Comparison of ENCODE assay signal across 1 mouse cellular context in the genomic region with DNA sequence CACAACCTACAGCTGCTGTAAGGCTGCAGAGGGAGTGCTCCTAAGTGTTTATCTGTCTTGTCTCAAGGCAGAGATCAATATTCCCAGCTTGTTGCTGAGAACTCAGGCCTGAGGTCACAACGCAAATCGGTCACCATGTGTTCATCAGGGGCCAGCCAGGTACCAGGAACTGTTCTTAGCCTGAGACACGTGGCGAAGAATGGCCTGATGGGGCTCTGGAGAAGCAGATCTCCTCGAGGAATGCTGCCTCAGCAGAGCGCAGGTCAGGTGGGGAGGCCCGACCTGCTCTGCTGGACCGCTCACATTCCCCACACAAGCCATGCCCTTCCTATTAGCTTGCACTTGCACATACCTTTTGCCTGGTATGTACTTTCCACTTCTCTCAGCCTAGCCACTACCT.
A peak's percentile ranks its signal among the peaks of the same experiment; 100 is the strongest.
TF ChIP-seq lines count a peak whose summit lies in the region.

No protein-coding gene starts in this region.

TF ChIP-seq in ES-E14, 5 proteins besides CTCF, POLR2A, EP300 and RAD21:
- no peak for TF ChIP-seq ZNF384 (IDR thresholded peaks at IDR 0.05; ENCODE audit: low read depth, low read length)
- no peak for TF ChIP-seq ZC3H11A (IDR thresholded peaks at IDR 0.05; ENCODE audit: borderline replicate concordance, low read depth, low read length)
- peak; percentile 56 for TF ChIP-seq MAFK (IDR thresholded peaks at IDR 0.05; ENCODE audit: insufficient read depth, low read depth, low read length)
- TF ChIP-seq CHD2 (IDR thresholded peaks at IDR 0.05; ENCODE audit: low read depth, low read length): no peak
- no peak for TF ChIP-seq HCFC1 (IDR thresholded peaks at IDR 0.05; ENCODE audit: borderline replicate concordance, insufficient read depth, low read length)
